Mouse (Mus musculus) thymus, postnatal 4 days (tissue): Measurements from ENCODE around the gene 1700109H08Rik.
"Not testable (repeated sequence)": the region's sequence is repeated elsewhere in the genome, so short reads cannot be mapped to it uniquely, and the experiment has no call there.

ENCODE experiments used
- DNase-seq: peaks from one replicate; pipeline ENCODE4 v3.0.0; 2021

Gene 1700109H08Rik

DNA sequence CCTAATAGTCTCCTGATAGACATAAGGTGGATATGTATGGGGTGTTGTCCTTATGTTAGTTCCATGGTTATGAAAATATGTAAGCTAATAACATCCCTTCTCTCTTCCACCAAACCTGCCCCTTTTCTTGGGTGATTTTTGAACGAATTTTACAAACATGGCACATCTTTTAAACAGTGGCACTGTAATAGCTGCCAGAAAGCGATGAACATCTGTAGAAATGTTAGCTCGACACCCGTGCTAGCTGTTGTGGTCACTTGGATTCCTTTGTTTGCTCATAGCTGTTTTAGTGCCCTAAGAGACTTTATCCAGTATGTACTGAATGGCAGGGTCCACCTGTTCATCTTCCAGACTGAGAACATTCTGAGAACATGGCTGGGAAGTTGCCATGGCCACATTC, at the start of gene 1700109H08Rik:
1700109H08Rik (plus strand) TSS at position 301 of the 400 bp plus-strand sequence.
- DNase-seq, result no peak

GRCm38 (mm10) chr5:3521741-3522140, 49.6 kb upstream of the 1700109H08Rik start:
- DNase-seq, result no peak

DNA sequence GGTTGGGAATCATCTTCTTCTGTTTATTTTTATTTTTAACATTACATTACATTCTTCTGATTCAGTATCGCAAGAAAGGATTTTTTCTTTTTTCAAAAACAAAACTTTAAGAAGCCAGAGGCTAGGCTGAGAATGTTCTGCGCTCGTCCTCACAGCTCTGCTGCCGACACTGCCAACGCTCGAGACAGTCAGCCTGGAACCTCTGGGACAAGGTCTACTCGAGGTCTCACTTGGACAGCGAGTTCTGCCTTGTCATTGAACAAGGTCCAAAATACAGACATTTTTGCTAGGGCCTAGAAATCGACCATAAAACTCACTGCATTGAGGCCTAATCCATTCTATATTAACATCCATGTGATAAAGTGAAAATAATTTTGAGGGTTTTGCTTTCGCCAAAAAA, 48.5 kb upstream of the 1700109H08Rik start:
- DNase-seq, result no peak

- DNase-seq, result no peak
These were observed 44.2 kb upstream of the 1700109H08Rik start for GRCm38 (mm10) chr5:3527041-3527691.

DNA sequence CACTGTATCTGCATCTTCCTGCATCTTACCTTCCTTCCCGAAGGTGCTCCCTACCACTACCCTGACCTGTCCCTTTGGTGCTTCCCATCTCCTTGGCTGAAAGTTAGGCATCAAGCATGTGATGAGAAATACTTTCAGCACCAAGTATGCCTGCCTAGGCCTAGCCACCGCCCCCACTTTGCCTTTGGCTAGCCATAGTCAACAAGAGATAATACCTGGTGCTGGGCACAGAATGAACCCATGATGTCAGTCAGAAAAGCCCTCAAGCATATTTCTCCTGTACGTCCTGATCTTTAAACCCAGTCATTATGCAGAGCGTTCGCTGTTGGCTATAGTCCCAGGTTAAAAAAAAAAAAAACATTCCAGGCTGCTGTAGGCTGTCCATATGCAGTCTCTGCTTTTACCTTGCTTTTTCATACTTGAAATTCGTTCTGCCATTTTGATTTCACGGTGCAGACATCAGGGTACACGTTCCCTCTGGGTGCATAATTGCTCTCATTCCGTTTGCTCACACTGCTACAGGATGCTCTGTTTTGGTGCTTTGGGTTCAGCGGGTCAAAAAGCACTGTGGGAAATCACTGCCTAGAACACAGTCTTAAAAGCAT, 41.7 kb upstream of the 1700109H08Rik start:
- DNase-seq, result no peak

- DNase-seq, result not testable (repeated sequence)
These were observed 39.3 kb upstream of the 1700109H08Rik start for GRCm38 (mm10) chr5:3532048-3532447.

DNA sequence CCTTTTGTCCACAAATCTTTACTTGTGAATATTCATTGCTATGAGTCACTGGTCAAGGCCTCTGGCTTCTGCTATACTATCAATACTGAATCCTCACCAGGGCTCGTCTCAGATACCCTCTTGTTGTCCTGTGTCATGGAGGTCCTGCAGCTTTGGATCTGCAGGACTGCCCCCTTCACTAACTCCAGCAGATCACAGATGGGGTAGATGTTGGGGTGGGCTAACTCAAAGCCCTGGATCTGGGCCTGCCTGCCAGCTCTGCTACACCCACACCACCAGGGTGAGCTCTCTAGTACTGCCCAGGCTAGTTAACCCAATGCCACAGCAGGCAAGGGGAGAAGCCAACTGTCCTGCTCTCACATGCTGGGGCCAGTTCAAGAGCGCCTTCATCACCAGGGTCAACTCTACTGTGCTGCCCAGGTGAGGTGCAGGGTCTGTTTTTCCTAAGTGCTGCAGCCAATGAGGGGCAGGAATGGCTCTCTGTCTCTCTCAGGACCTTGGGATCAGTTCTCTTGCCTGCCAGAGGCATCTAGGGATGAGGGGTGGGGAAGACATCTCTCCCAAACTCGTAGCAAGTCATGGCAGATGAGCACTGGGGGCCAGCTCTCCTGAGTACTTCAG, 34.7 kb upstream of the 1700109H08Rik start:
- DNase-seq, result no peak

GRCm38 (mm10) chr5:3538505-3539472, 32.6 kb upstream of the 1700109H08Rik start:
- DNase-seq, result no peak

- DNase-seq, result no peak
These were observed 29.5 kb upstream of the 1700109H08Rik start for GRCm38 (mm10) chr5:3541871-3542270.

- DNase-seq, result peak; percentile 99
These were observed 27.5 kb upstream of the 1700109H08Rik start, which contains the start of gene Fam133b for GRCm38 (mm10) chr5:3543629-3544479. Gene Fam133b, plus strand, starts transcription at chr5:3543833.

DNA sequence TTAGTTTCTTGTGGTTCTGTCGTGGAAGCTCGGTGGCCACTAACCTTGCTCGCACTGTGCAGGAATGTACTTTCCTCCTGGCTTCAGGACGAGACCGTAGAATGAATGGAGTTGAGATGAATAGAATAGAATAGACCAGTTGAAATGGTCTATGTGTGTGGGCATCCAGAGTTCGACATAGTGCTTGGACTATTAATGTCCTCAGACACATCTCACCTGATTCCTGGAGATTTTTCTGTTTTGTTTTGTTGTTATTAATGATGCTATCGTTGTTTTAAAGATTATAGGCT, 26.9 kb upstream of the 1700109H08Rik start:
- DNase-seq, result no peak

DNA sequence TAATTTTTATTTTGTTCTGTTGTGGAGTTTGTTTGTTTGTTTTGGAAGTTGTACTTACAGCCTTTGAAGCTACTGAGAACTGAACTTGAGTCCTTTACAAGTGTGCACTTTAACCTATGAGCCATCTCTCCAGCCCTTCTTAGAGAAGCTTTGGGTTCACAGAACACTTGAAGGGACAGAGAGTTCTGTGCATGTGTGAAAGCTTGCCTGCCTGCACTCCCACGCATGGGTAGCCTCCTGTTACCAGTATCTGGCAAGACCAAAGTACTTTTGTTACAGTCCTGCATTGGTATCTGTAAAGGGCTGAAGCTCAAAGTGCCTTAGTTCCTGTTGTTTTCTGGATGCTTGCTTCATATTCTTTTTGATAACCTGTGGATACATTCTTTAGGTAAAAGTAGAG, 25.1 kb upstream of the 1700109H08Rik start:
- DNase-seq, result no peak

GRCm38 (mm10) chr5:3551481-3551880, 19.9 kb upstream of the 1700109H08Rik start:
- DNase-seq, result no peak

- no peak for DNase-seq
These were observed 17.2 kb upstream of the 1700109H08Rik start for GRCm38 (mm10) chr5:3554198-3554597.

- no peak for DNase-seq
These were observed 3.5 kb downstream of the 1700109H08Rik start for GRCm38 (mm10) chr5:3574825-3575224.

DNA sequence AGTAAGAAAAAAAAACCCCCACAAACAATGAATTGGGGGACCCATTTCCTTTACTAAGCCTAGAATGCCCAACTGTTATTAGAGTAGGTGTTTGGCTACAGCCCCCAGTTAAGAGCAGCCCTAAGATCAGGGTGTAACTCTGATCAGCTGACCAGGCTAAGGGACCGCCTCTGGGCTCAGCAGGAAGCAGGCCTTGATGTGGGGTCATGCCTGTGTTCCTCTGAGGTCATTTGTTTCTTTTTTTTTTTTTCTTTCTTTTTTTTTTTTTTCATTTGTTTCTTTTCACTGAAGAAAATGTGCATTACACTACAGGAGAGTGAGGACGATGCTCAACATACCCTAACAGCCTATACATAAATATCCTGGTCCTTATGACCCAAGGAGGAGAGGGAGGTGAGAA, 6.6 kb downstream of the 1700109H08Rik start:
- DNase-seq, result no peak

GRCm38 (mm10) chr5:3579066-3579465, 7.7 kb downstream of the 1700109H08Rik start:
- no peak for DNase-seq

DNA sequence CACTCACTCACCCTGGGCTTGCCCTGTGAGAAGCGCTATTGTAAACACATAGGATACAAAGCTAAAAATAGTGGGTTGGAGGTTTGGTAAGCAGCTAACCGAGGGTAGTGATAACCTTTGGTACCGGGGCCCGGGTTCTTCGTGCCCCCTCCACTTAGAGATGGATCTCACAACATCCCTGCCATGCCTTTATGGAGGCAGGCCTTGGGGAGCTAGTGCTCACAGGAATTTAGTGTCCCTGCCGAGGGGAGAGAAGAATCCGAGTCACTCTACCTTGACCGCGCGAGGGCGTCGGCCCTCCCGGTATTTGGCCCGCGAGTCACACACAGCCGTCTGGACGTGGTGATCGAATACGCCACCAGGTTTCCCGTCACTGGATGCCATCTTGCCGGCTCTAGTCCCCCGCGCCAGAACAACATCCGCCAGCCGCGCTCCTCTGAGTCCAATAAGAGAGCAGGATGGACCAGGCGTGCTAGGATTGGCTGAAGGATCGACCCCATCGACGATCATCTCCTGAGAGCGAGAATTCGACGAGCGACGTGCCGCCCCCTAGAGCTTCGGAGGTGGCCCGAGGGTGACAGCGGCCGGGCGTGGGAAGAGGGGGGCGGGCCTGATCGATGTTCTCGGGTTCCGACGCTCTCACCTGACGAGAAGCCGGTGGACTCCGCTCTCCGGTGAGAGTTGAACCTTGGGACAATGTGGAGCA, 24.5 kb downstream of the 1700109H08Rik start, which contains the start of gene Pex1:
Pex1 (plus strand) TSS at position 374 of the 706 bp plus-strand sequence.
- peak; percentile 94 for DNase-seq

DNA sequence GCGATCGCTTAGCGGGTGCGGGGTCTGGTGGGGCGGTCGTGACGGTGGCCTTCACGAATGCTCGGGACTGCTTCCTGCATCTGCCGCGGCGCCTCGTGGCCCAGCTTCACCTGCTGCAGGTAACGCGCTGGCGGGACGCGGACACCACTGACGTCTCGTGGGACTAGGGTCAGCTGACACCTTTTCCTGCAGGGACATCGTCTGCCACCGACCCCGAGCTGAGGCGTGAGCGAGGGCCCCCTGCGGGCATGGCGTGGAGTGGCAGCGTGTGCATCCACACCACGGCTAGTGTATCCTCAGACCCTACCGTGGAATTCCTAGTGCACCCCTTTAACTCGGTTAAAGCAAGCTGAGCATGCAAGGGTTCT, 25.0 kb downstream of the 1700109H08Rik start, which contains the start of gene Rbm48:
Rbm48 (minus strand) TSS at position 187 of the 368 bp plus-strand sequence.
- DNase-seq, result peak; percentile 85

DNA sequence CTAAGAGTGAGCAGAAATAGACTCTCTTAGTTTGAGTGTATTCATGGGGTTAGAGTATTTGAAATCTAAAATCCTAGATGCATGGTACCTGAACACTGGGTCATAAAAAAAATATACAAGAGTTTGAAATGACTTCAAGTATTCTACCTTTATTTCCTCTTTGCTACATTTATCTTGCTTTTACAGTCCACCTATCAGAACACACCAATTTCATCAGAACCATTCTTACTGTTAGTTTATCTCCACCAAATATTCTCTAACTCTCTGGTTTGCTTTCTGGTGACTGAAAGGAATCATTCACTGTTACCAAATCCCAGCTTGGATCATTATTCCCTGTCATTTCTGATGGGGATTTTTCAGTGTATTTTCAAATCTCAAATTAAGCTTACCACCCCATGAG, 25.8 kb downstream of the 1700109H08Rik start:
- DNase-seq, result no peak

GRCm38 (mm10) chr5:3598766-3599165, 27.4 kb downstream of the 1700109H08Rik start:
- no peak for DNase-seq
